Mouse (Mus musculus) heart, postnatal 14 days (tissue): Measurements from ENCODE around the gene Trio. TPM values are rescaled to one million over a fixed set of nuclear protein-coding genes. Genes with fewer than 3 reads are reported as not detected.

Experiments
- DNase-seq, 2 experiments: peaks; one replicate each; pipeline ENCODE4 v3.0.0; 2021 to 2022
- intact Hi-C: fragments of 180-260 bp; cut with DNase I; formaldehyde crosslinking; loops from one replicate; pipeline ENCODE4 v1.15.1; 2025
- total RNA-seq, 2 experiments: library from RNA; stranded (reverse); gene quantifications; 2 replicates each; pipeline ENCODE4 v1.2.3; 2021

The Trio gene
- total RNA-seq, 2 experiments from 2014 or later, result 59.0 to 60.3 TPM

DNA sequence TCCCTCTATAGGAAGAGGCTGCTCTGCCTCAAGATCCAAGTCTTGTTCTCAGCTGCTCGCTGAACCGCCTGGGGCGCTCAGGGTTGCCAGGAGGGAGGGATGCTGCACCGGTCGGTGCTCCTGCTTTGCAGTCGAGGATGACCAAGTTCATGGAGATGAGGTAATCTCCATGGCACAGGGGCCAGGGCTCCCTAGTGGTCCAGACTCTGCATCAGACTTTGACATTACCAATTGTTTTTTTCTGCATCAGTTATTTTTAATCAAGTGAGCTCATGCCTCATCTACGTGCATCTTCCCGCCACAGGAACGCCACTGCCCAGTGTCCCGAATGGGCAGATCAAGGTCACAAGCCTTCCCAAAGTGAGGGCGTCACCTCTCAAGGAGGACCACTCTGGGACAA is 239.2 kb downstream of the Trio start:
- DNase-seq, result no peak
- intact Hi-C loops, result loop anchor here (10.0 kb wide), 1 partner anchor 238 kb away; the partner anchor contains the start of gene Trio

GRCm38 (mm10) chr15:27785280-27786001 is 240.2 kb downstream of the Trio start:
- intact Hi-C loops, result loop anchor here (10.0 kb wide), 1 partner anchor 239 kb away; the partner anchor contains the start of gene Trio
- peak; percentile 68 to 69 for DNase-seq

DNA sequence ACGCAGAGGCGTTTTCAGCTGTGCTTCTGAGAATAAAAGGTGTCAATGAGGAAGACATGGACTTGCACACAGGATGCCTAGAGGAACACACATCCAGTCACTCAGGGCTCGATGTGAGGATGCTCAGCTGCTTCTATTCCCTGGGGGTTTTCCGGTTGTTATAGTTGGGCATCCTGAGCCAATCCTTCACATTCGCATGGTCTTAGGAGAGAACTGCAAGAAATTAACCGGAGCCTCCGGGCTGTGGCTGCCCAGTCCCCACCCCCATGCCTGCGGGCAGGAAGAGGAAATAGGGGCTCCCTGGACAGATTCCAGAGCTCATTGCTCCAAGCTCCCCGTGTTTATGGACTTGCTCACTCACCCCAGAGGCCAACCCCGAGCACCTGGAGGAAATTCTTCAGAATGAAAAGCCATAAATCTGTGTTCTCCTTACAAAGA is 241.5 kb downstream of the Trio start:
- DNase-seq, result peak; percentile 57 to 62
- intact Hi-C loops, result loop anchor here (10.0 kb wide), 1 partner anchor 241 kb away; the partner anchor contains the start of gene Trio

- intact Hi-C loops, result loop anchor here (10.0 kb wide), 1 partner anchor 241 kb away; the partner anchor contains the start of gene Trio
- DNase-seq, result peak in 1 of 2 experiments; percentile 47
Observed at GRCm38 (mm10) chr15:27783541-27784125, 242.0 kb downstream of the Trio start.

- DNase-seq, result peak; percentile 31 to 41
- intact Hi-C loops, result loop anchor here (10.0 kb wide), 1 partner anchor 242 kb away; the partner anchor contains the start of gene Trio
Observed at GRCm38 (mm10) chr15:27783092-27783491, 242.6 kb downstream of the Trio start.

GRCm38 (mm10) chr15:27782383-27783036 is 243.1 kb downstream of the Trio start:
- intact Hi-C loops, result loop anchor here (10.0 kb wide), 1 partner anchor 242 kb away; the partner anchor contains the start of gene Trio
- DNase-seq, result peak; percentile 50 to 53

DNA sequence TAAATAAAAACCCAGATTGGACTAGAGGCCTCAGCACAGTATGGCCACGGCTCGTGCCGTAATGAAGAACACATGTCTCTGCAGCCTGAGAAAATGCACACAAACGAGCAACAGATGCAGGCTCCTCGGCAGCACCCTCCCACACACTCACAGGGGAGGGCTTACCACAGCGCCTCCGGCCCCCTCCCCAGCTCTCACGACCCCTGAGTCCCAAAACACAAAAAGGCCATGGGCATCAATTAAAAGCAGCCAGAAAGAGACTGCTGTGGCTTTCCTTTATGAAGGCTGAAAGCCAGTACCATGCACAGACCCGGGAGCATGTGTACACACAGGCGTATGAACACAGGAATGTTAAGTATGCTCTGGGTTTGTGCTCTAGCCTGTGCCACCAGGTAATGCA is 245.8 kb downstream of the Trio start:
- no peak for DNase-seq
- intact Hi-C loops, result loop anchor here (10.0 kb wide), 1 partner anchor 245 kb away; the partner anchor contains the start of gene Trio

GRCm38 (mm10) chr15:27779398-27779797 is 246.2 kb downstream of the Trio start:
- no peak for DNase-seq
- intact Hi-C loops, result no loop called here

GRCm38 (mm10) chr15:27778256-27778655 is 247.4 kb downstream of the Trio start:
- intact Hi-C loops, result no loop called here
- no peak for DNase-seq

DNA sequence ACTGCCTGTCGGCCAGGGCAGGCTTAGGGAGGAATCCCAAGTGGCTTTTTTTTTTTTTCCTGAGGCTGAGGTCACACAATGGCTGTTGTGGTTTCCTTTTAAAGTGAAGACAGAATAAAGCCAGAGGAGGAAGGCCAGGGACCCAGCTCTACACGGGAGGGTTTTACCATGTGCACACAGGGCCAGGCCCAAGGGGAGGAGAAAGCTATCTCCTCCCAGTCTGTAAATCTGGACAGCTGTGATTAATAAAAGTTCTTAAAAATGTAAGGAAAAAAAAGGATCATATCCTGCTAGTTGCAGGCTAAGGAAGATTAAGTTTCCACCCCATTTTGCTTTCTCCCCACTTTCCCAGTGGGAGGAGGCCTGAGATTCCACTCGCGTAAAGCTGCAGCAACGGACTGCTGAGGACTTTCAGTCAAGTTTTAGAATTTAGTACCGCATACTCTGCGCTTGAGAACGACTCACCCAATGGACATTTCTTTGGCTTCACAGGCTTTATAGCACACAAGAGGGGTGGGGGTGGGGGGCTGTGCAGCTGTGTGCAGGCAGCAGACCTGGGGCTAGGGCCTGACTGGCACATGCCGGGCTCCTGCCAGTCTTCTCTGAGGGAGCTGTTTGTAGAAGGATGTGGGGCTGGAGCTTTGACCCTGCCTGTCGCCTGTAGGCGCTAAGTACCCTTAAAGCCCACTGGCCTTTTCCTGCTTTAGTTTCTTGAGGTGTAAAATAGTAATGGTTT is 248.0 kb downstream of the Trio start:
- no peak for DNase-seq
- intact Hi-C loops, result no loop called here

- no peak for DNase-seq
- intact Hi-C loops, result loop anchor here (5.0 kb wide), 1 partner anchor 33 kb away; no protein-coding TSS in a partner anchor
Observed at GRCm38 (mm10) chr15:27774481-27774880, 251.2 kb downstream of the Trio start.

DNA sequence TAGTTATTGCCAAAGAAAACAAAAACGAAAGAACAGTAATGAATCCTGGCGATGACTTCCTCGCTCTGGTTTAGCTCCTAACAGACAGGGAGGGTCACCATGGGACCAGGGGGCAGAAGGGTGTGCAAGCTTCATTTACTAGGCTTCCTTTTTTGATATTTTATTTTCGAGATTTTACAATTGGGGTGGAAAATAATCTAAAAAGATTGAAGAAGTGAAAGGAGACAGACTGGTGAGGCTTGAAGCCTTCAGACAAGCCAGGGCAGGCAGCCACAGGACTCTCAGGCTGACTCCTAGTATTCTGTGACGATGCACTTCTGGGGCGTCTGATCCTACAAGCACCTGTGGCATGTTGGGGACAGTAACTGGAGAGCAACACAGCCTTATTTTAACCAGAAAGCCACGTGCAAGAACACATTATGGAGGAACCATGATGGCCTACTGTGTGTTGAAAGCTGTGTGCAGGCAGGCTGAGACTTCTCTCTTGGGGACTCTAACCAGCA is 253.5 kb downstream of the Trio start:
- intact Hi-C loops, result loop anchor here (5.0 kb wide), 1 partner anchor 35 kb away; no protein-coding TSS in a partner anchor
- DNase-seq, result no peak

DNA sequence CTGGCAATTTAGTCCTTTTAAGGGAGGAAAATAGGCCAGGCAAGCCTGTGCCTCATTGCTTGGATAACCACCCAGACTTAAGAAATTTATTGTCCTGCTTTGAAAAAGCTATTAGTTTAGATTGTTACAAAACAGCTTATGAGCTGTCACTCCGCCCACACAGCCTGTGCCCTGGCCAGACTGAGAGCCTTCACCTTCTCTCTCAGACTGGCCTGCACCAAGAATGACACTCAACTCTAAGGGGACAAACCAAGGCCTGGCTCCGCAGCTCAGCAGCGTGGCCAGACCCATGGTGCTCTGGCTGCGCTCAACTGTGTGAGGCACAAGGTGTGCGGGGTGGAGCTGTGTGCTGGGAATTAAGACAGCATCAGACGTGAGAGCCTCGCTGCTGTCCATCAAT is 254.1 kb downstream of the Trio start:
- intact Hi-C loops, result loop anchor here (5.0 kb wide), 1 partner anchor 36 kb away; no protein-coding TSS in a partner anchor
- no peak for DNase-seq

DNA sequence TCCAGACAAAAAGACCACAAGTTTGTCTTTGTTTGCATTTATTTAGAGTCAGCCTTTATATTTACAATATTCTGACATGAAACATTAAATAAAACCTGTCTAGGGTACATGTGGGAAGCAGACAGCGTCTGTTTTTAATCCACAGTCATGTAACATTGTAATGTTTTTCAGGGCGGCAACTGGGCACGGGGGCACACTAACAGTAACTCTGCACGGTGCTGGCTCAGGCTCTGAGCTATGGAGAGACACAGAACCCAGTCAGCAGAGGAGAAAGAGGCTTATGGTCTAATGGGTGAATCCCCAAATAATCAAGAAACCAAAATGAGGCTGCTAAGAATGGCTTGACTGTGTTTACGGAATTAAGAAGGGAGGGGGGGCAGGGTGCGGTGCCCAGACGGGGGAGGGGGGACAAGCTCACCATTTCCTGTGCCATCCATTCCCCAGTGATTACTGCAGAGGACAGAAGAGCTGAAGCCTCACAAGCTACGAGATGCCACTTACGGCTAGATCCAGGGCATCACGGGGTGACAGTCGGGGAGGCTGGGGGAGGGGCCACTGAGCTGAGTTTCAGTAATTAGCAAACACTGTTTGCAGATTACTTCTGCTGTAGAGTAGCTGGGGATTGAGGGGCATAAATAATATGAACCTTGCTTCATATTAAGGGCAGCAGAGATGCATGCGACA is 255.0 kb downstream of the Trio start:
- intact Hi-C loops, result loop anchor here (5.0 kb wide), 1 partner anchor 37 kb away; no protein-coding TSS in a partner anchor
- no peak for DNase-seq

DNA sequence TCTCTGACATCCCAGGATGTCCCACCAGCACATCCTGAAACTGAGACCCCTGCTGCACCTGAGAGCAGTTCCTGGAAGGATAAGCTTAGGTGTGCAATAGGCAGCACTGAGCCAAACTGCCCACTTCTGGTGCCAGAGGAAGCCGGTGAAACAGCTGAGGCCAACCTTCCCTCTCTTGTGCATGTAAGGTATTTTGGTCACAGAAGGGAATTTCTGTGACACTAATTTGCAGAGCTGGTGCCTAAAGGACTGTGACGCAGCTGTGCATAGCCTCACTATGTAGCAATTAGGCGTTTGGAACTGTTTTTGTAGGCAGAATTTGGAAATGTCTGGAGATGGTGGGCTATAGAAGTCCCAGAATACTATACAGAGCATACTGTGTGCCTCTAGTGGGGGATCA is 264.2 kb downstream of the Trio start:
- intact Hi-C loops, result no loop called here
- DNase-seq, result no peak

- intact Hi-C loops, result no loop called here
- no peak for DNase-seq
Observed at GRCm38 (mm10) chr15:27760655-27761054, 265.0 kb downstream of the Trio start.

DNA sequence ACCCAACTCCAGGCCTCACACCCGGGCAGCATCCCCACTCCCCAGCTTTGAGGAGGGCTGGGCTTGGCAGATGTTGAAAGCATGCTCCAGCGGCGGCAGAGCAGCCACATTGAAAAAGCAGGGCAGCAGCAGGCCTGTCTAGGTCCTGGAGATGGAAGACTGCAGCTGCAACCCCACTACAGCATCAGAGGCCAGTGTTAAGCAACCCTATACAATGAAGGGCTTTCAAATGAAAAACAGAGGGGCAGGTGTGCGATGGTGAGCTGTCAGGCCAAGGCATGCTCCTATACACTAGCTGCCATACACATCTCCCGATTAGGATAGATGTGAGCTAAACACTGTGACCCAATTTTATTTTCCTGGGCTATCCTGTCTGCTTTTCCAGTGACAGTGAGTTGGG is 265.8 kb downstream of the Trio start:
- intact Hi-C loops, result no loop called here
- no peak for DNase-seq

- intact Hi-C loops, result no loop called here
- no peak for DNase-seq
Observed at GRCm38 (mm10) chr15:27758680-27759079, 267.0 kb downstream of the Trio start.

GRCm38 (mm10) chr15:27756426-27756825 is 269.2 kb downstream of the Trio start:
- DNase-seq, result no peak
- intact Hi-C loops, result no loop called here
